Mouse (Mus musculus): ENCODE measurements around the gene Klk1b4.

Gene Klk1b4

GRCm38 (mm10) chr7:44253023-44253616 is 45.9 kb downstream of the Klk1b4 start:
- DNase-seq (ENCODE audit: low spot score): no peak

- DNase-seq (ENCODE audit: low spot score): no peak
Measured at GRCm38 (mm10) chr7:44254930-44255329, 47.7 kb downstream of the Klk1b4 start.

GRCm38 (mm10) chr7:44257278-44257677 is 50.0 kb downstream of the Klk1b4 start, which contains the start of gene Acp4:
Acp4 (minus strand) TSS chr7:44257378.
- no peak for DNase-seq (ENCODE audit: low spot score)

GRCm38 (mm10) chr7:44260410-44260809 is 53.2 kb downstream of the Klk1b4 start:
- no peak for DNase-seq (ENCODE audit: low spot score)

GRCm38 (mm10) chr7:44261147-44261546 is 53.9 kb downstream of the Klk1b4 start, which contains the start of gene Gm15517:
Gm15517 (plus strand) TSS chr7:44261447.
- DNase-seq (ENCODE audit: low spot score): no peak
